Mouse (Mus musculus) hindbrain, embryonic 15.5 days (tissue): Measurements from ENCODE around the gene Kmt5c. TPM values are rescaled to one million over a fixed set of nuclear protein-coding genes. Genes with fewer than 3 reads are reported as not detected.

Experiments
- ATAC-seq: fragments of 200-750 bp; cut with Nextera tagmentation; 2 replicates; pipeline ENCODE4 v1.8.0; 2017; ENCODE audit warnings: low read depth, moderate number of reproducible peaks, moderate TSS enrichment; ENCODE audit not compliant: low FRiP score
- H3K27ac ChIP-seq: fragments of 300-500 bp; sonication (generic); replicated peaks from 2 replicates; pipeline ENCODE4 v1.5.1; 2015; ENCODE audit warnings: mild to moderate bottlenecking, inconsistent platforms
- H3K27me3 ChIP-seq: fragments of 300-500 bp; sonication (generic); 2 replicates; pipeline ENCODE4 v1.6.1; 2015; ENCODE audit warnings: control low read depth, inconsistent platforms
- H3K36me3 ChIP-seq: fragments of 300-500 bp; sonication (generic); 2 replicates; pipeline ENCODE4 v1.6.1; 2015; ENCODE audit warnings: control low read depth, inconsistent platforms
- H3K4me1 ChIP-seq: fragments of 300-500 bp; sonication (generic); replicated peaks from 2 replicates; pipeline ENCODE4 v1.6.1; 2015; ENCODE audit warnings: control low read depth, inconsistent platforms
- H3K4me2 ChIP-seq: fragments of 300-500 bp; sonication (generic); 2 replicates; pipeline ENCODE4 v1.6.1; 2015; ENCODE audit warnings: moderate library complexity, mild to moderate bottlenecking, inconsistent platforms
- H3K4me3 ChIP-seq: fragments of 300-500 bp; sonication (generic); 2 replicates; pipeline ENCODE4 v1.5.1; 2015; ENCODE audit warnings: mild to moderate bottlenecking, inconsistent platforms
- H3K9ac ChIP-seq: fragments of 300-500 bp; sonication (generic); 2 replicates; pipeline ENCODE4 v1.6.1; 2015; ENCODE audit warnings: inconsistent platforms
- H3K9me3 ChIP-seq: fragments of 300-500 bp; sonication (generic); 2 replicates; pipeline ENCODE4 v1.6.1; 2016; ENCODE audit warnings: control low read depth, inconsistent platforms
- WGBS: fragments of 180-500 bp; shearing (Covaris S2); methylation state at CpG from one replicate; pipeline ENCODE4 v1.1.7; 2015; 5-methylcytosine and 5-hydroxymethylcytosine counted together
- polyA plus RNA-seq: library from polyadenylated mRNA; unstranded; fragments of >200 nt; fragmentation: Nextera tagmentation; extraction: Ambion mirVana; gene quantifications from 2 replicates; pipeline ENCODE4 v1.2.1, GENCODE M21; 2015

The Kmt5c gene
- 57.4 and 61.8 TPM in 2 replicates for polyA plus RNA-seq

- peak within 1 kb of the TSS; percentile 86 for H3K4me2 ChIP-seq
- no peaks in the 10 kb centered on the region for H3K27me3 ChIP-seq
- H3K4me1 ChIP-seq = peaks cover 34% of the 10 kb centered on the region
- ATAC-seq = peak; percentile 98
- H3K9ac ChIP-seq = peak within 1 kb of the TSS; percentile 83
- no peaks in the 10 kb centered on the region for H3K36me3 ChIP-seq
- no peaks in the 10 kb centered on the region for H3K9me3 ChIP-seq
- under 1% methylated on average over 29 of the region's 44 CpGs for WGBS
- H3K4me3 ChIP-seq = peak within 1 kb of the TSS; percentile 72
- H3K27ac ChIP-seq = peak within 1 kb of the TSS; percentile 95
These were observed at the start of gene Kmt5c for GRCm38 (mm10) chr7:4739544-4740275. Gene Kmt5c, plus strand, starts transcription at chr7:4740115.

GRCm38 (mm10) chr7:4690387-4690786 lies 49.5 kb upstream of the Kmt5c start, which contains the start of gene Brsk1:
Gene Brsk1, plus strand, starts transcription at chr7:4690604.
- H3K36me3 ChIP-seq = peaks cover 24% of the 10 kb centered on the region
- peaks cover 16% of the 10 kb centered on the region for H3K4me1 ChIP-seq
- H3K9ac ChIP-seq = peak within 1 kb of the TSS; percentile 100
- peak within 1 kb of the TSS; percentile 69 for H3K4me2 ChIP-seq
- 2% methylated on average over 4 of the region's 18 CpGs for WGBS
- H3K27ac ChIP-seq = peak within 1 kb of the TSS; percentile 93
- no peaks in the 10 kb centered on the region for H3K9me3 ChIP-seq
- ATAC-seq = peak; percentile 91
- no peaks in the 10 kb centered on the region for H3K27me3 ChIP-seq
- peak within 1 kb of the TSS; percentile 87 for H3K4me3 ChIP-seq

- WGBS = 3% methylated on average over 19 of the region's 35 CpGs
- Histone ChIP-seq H3K9me3 (no peaks in the 10 kb centered on the region), H3K27me3 (no peaks in the 10 kb centered on the region), H3K27ac (peak overlapping the region; percentile 93), H3K4me3 (peak overlapping the region; percentile 87), H3K36me3 (peaks cover 31% of the 10 kb centered on the region), H3K4me2 (peak overlapping the region; percentile 69), H3K9ac (peak overlapping the region; percentile 100), H3K4me1 (peaks cover 16% of the 10 kb centered on the region)
- peak; percentile 49 for ATAC-seq
These were observed 48.8 kb upstream of the Kmt5c start for GRCm38 (mm10) chr7:4690951-4691653.

- 77% methylated on average over 6 of the region's 6 CpGs for WGBS
- Histone ChIP-seq H3K9ac (no peak overlapping the region), H3K9me3 (no peaks in the 10 kb centered on the region), H3K27ac (no peak overlapping the region), H3K36me3 (peaks cover 45% of the 10 kb centered on the region), H3K4me3 (no peak overlapping the region), H3K27me3 (no peaks in the 10 kb centered on the region), H3K4me2 (no peak overlapping the region), H3K4me1 (peaks cover 16% of the 10 kb centered on the region)
- ATAC-seq = no peak
These were observed 46.9 kb upstream of the Kmt5c start for GRCm38 (mm10) chr7:4693004-4693403.

GRCm38 (mm10) chr7:4702334-4702733 lies 37.6 kb upstream of the Kmt5c start:
- no peak overlapping the region for H3K9ac ChIP-seq
- H3K4me1 ChIP-seq = no peaks in the 10 kb centered on the region; the same call in 1 of the 2 replicates
- no peaks in the 10 kb centered on the region for H3K27me3 ChIP-seq
- no peak overlapping the region for H3K4me2 ChIP-seq
- 30% methylated on average over 8 of the region's 8 CpGs for WGBS
- H3K4me3 ChIP-seq = no peak overlapping the region
- ATAC-seq = no peak
- no peak overlapping the region for H3K27ac ChIP-seq
- H3K9me3 ChIP-seq = no peaks in the 10 kb centered on the region
- H3K36me3 ChIP-seq = peaks cover 76% of the 10 kb centered on the region

GRCm38 (mm10) chr7:4703195-4703594 lies 36.7 kb upstream of the Kmt5c start:
- H3K4me2 ChIP-seq = no peak overlapping the region
- no peak overlapping the region for H3K27ac ChIP-seq
- H3K9me3 ChIP-seq = no peaks in the 10 kb centered on the region
- 96% methylated on average over 7 of the region's 7 CpGs for WGBS
- no peak overlapping the region for H3K9ac ChIP-seq
- H3K36me3 ChIP-seq = peaks cover 78% of the 10 kb centered on the region
- no peaks in the 10 kb centered on the region for H3K27me3 ChIP-seq
- no peaks in the 10 kb centered on the region; the same call in 1 of the 2 replicates for H3K4me1 ChIP-seq
- no peak for ATAC-seq
- no peak overlapping the region for H3K4me3 ChIP-seq

GRCm38 (mm10) chr7:4705098-4705497 lies 34.8 kb upstream of the Kmt5c start:
- H3K9ac ChIP-seq = no peak overlapping the region

GRCm38 (mm10) chr7:4712594-4712993 lies 27.3 kb upstream of the Kmt5c start:
- no peaks in the 10 kb centered on the region for H3K4me1 ChIP-seq
- no peak overlapping the region for H3K4me3 ChIP-seq
- WGBS = 73% methylated on average over 3 of the region's 3 CpGs
- H3K27ac ChIP-seq = no peak overlapping the region
- peaks cover 89% of the 10 kb centered on the region for H3K36me3 ChIP-seq
- ATAC-seq = no peak
- H3K27me3 ChIP-seq = no peaks in the 10 kb centered on the region
- no peak overlapping the region for H3K9ac ChIP-seq
- no peak overlapping the region for H3K4me2 ChIP-seq
- H3K9me3 ChIP-seq = no peaks in the 10 kb centered on the region

More at GRCm38 (mm10) chr7:4705098-4705497, 34.8 kb upstream of the Kmt5c start:
- no peak for ATAC-seq
- H3K27ac ChIP-seq = no peak overlapping the region
- no peak overlapping the region for H3K4me3 ChIP-seq
- WGBS = 40% methylated on average over 18 of the region's 18 CpGs
- H3K4me2 ChIP-seq = no peak overlapping the region
- H3K27me3 ChIP-seq = no peaks in the 10 kb centered on the region
- H3K36me3 ChIP-seq = peaks cover 76% of the 10 kb centered on the region
- H3K9me3 ChIP-seq = no peaks in the 10 kb centered on the region
- no peaks in the 10 kb centered on the region; the same call in 1 of the 2 replicates for H3K4me1 ChIP-seq

GRCm38 (mm10) chr7:4716955-4717354 lies 23.0 kb upstream of the Kmt5c start:
- Histone ChIP-seq H3K9me3 (no peaks in the 10 kb centered on the region), H3K4me1 (no peaks in the 10 kb centered on the region), H3K4me3 (no peak overlapping the region), H3K36me3 (peaks cover 52% of the 10 kb centered on the region), H3K9ac (no peak overlapping the region), H3K27ac (no peak overlapping the region), H3K4me2 (no peak overlapping the region), H3K27me3 (no peaks in the 10 kb centered on the region)
- no peak for ATAC-seq
- 80% methylated on average over 6 of the region's 6 CpGs for WGBS

GRCm38 (mm10) chr7:4719276-4719675 lies 20.6 kb upstream of the Kmt5c start:
- Histone ChIP-seq H3K9ac (no peak overlapping the region), H3K9me3 (no peaks in the 10 kb centered on the region), H3K4me3 (no peak overlapping the region), H3K27ac (no peak overlapping the region), H3K36me3 (peaks cover 31% of the 10 kb centered on the region), H3K27me3 (no peaks in the 10 kb centered on the region), H3K4me1 (no peaks in the 10 kb centered on the region), H3K4me2 (no peak overlapping the region)
- no peak for ATAC-seq
- WGBS = 97% methylated on average over 3 of the region's 3 CpGs

- H3K9me3 ChIP-seq = no peaks in the 10 kb centered on the region
- no peaks in the 10 kb centered on the region for H3K27me3 ChIP-seq
- peak; percentile 79 for ATAC-seq
- H3K9ac ChIP-seq = peak overlapping the region; percentile 28; the same call in 1 of the 2 replicates
- WGBS = 45% methylated on average over 12 of the region's 12 CpGs
- H3K4me1 ChIP-seq = no peaks in the 10 kb centered on the region
- H3K4me3 ChIP-seq = peak overlapping the region; percentile 25
- H3K4me2 ChIP-seq = peak overlapping the region; percentile 55
- no peak overlapping the region for H3K27ac ChIP-seq
- H3K36me3 ChIP-seq = no peaks in the 10 kb centered on the region
These were observed 16.4 kb upstream of the Kmt5c start for GRCm38 (mm10) chr7:4723508-4723907.

GRCm38 (mm10) chr7:4724359-4724758 lies 15.6 kb upstream of the Kmt5c start:
- no peaks in the 10 kb centered on the region for H3K36me3 ChIP-seq
- no peaks in the 10 kb centered on the region for H3K27me3 ChIP-seq
- H3K4me1 ChIP-seq = no peaks in the 10 kb centered on the region
- ATAC-seq = no peak
- H3K9ac ChIP-seq = no peak overlapping the region
- no peak overlapping the region for H3K4me2 ChIP-seq
- H3K9me3 ChIP-seq = no peaks in the 10 kb centered on the region
- 90% methylated on average over 3 of the region's 3 CpGs for WGBS
- no peak overlapping the region for H3K27ac ChIP-seq
- H3K4me3 ChIP-seq = no peak overlapping the region
